Mouse (Mus musculus) MEL (cell line): ENCODE measurements around the gene Cenpf. TPM values are rescaled to one million over a fixed set of nuclear protein-coding genes. Genes with fewer than 3 reads are reported as not detected.

Experiments used
- DNase-seq: peaks from one replicate; pipeline ENCODE4 v3.0.0; 2011; ENCODE audit warnings: low read depth, low spot score
- H3K27ac ChIP-seq: 2 replicates; pipeline ENCODE4 v1.5.1; 2012; ENCODE audit warnings: low read depth, mild to moderate bottlenecking, control low read depth, low read length, moderate library complexity; ENCODE audit not compliant: control insufficient read depth
- H3K27me3 ChIP-seq, 2 experiments: fragments of 150-350 bp in 1 of 2; sonication (generic) in 1 of 2; 2 replicates each; pipeline ENCODE4 v1.6.1; 2012; ENCODE audit warnings: low read length in 2 of 2, mild to moderate bottlenecking in 2 of 2, improper control_type of control experiment in 1 of 2, moderate library complexity in 1 of 2; ENCODE audit not compliant: insufficient read depth in 2 of 2, control insufficient read depth in 1 of 2
- H3K36me3 ChIP-seq, 2 experiments: 2 replicates each; pipeline ENCODE4 v1.6.1; 2012 to 2014; ENCODE audit warnings: low read length in 2 of 2, improper control_type of control experiment in 1 of 2, inconsistent platforms in 1 of 2, mild to moderate bottlenecking in 1 of 2; ENCODE audit not compliant: insufficient read depth in 2 of 2, control insufficient read depth in 1 of 2
- H3K4me1 ChIP-seq, 2 experiments: fragments of 150-350 bp in 1 of 2; sonication (generic) in 1 of 2; 2 replicates each; pipeline ENCODE4 v1.6.1; 2012; ENCODE audit warnings: low read length in 2 of 2, improper control_type of control experiment in 1 of 2, mild to moderate bottlenecking in 1 of 2; ENCODE audit not compliant: insufficient read depth in 2 of 2, control insufficient read depth in 1 of 2
- H3K4me3 ChIP-seq, 2 experiments: fragments of 150-350 bp in 1 of 2; sonication (generic) in 1 of 2; 2 replicates each; pipeline ENCODE4 v1.5.1; 2012; ENCODE audit warnings: low read depth in 2 of 2, low read length in 2 of 2, mild to moderate bottlenecking in 2 of 2, moderate library complexity in 2 of 2, control low read depth in 1 of 2, improper control_type of control experiment in 1 of 2; ENCODE audit not compliant: control insufficient read depth in 1 of 2, insufficient read depth in 1 of 2
- H3K79me2 ChIP-seq: 2 replicates; pipeline ENCODE4 v1.6.1; 2012; ENCODE audit warnings: mild to moderate bottlenecking, low read length, moderate library complexity; ENCODE audit not compliant: control insufficient read depth, poor library complexity, insufficient read depth
- H3K9ac ChIP-seq: 2 replicates; pipeline ENCODE4 v1.6.1; 2012; ENCODE audit warnings: low read depth, mild to moderate bottlenecking, control low read depth, low read length, moderate library complexity; ENCODE audit not compliant: control insufficient read depth, poor library complexity, severe bottlenecking
- H3K9me3 ChIP-seq: fragments of 150-350 bp; sonication (generic); replicated peaks from 2 replicates; pipeline ENCODE4 v1.6.1; 2012; ENCODE audit warnings: mild to moderate bottlenecking, low read length, improper control_type of control experiment, moderate library complexity; ENCODE audit not compliant: insufficient read depth
- BHLHE40 ChIP-seq: IDR thresholded peaks from 2 replicates; pipeline ENCODE4 v1.6.1; 2012; ENCODE audit warnings: low read depth, mild to moderate bottlenecking, inconsistent platforms, low read length, improper control_type of control experiment, borderline replicate concordance
- CTCF ChIP-seq, 3 experiments: IDR thresholded peaks in 2 of 3; conservative IDR thresholded peaks in 1 of 3; 2 replicates each; pipeline ENCODE4 v1.5.1; 2011 to 2012; ENCODE audit warnings: low read length in 3 of 3, low read depth in 2 of 3, mild to moderate bottlenecking in 2 of 3, improper control_type of control experiment in 1 of 3, inconsistent platforms in 1 of 3, mixed read lengths in 1 of 3, moderate library complexity in 1 of 3; ENCODE audit not compliant: control insufficient read depth in 1 of 3, insufficient read depth in 1 of 3, poor library complexity in 1 of 3, severe bottlenecking in 1 of 3
- E2F4 ChIP-seq: IDR thresholded peaks from 2 replicates; pipeline ENCODE4 v1.6.1; 2011; ENCODE audit warnings: low read depth, low read length, improper control_type of control experiment, borderline replicate concordance
- ELF1 ChIP-seq: IDR thresholded peaks from 2 replicates; pipeline ENCODE4 v1.6.1; 2014; ENCODE audit warnings: low read depth, mild to moderate bottlenecking, inconsistent platforms, low read length, improper control_type of control experiment, moderate library complexity
- ETS1 ChIP-seq: IDR thresholded peaks from 2 replicates; pipeline ENCODE4 v1.6.1; 2012; ENCODE audit warnings: low read depth, mild to moderate bottlenecking, inconsistent platforms, low read length, improper control_type of control experiment, moderate library complexity
- GATA1 ChIP-seq: IDR thresholded peaks from 2 replicates; pipeline ENCODE4 v1.6.1; 2011; ENCODE audit warnings: low read depth, low read length, improper control_type of control experiment
- MAFK ChIP-seq: IDR thresholded peaks from 2 replicates; pipeline ENCODE4 v1.6.1; 2011; ENCODE audit warnings: low read depth, mild to moderate bottlenecking, low read length, improper control_type of control experiment, borderline replicate concordance
- MEF2A ChIP-seq: IDR thresholded peaks from 2 replicates; pipeline ENCODE4 v1.6.1; 2014; ENCODE audit warnings: low read depth, mild to moderate bottlenecking, inconsistent platforms, low read length, improper control_type of control experiment; ENCODE audit not compliant: poor library complexity, insufficient replicate concordance, severe bottlenecking; ENCODE audit errors: extremely low read depth
- MXI1 ChIP-seq: IDR thresholded peaks from 2 replicates; pipeline ENCODE4 v1.6.1; 2011; ENCODE audit warnings: mild to moderate bottlenecking, low read depth, low read length, improper control_type of control experiment
- MYB ChIP-seq: IDR thresholded peaks from 2 replicates; pipeline ENCODE4 v1.6.1; 2011; ENCODE audit warnings: mild to moderate bottlenecking, low read depth, low read length, improper control_type of control experiment
- MYC ChIP-seq: IDR thresholded peaks from 2 replicates; pipeline ENCODE4 v1.6.1; 2011; ENCODE audit warnings: low read depth, mild to moderate bottlenecking, low read length, improper control_type of control experiment, moderate library complexity
- NELFE ChIP-seq: IDR thresholded peaks from 2 replicates; pipeline ENCODE4 v1.6.1; 2011; ENCODE audit warnings: low read depth, low read length, improper control_type of control experiment
- NRF1 ChIP-seq: IDR thresholded peaks from 2 replicates; pipeline ENCODE4 v1.6.1; 2014; ENCODE audit warnings: low read depth, mild to moderate bottlenecking, inconsistent platforms, low read length, improper control_type of control experiment, moderate library complexity; ENCODE audit not compliant: poor library complexity, insufficient read depth, severe bottlenecking
- POLR2AphosphoS2 ChIP-seq: IDR thresholded peaks from 2 replicates; pipeline ENCODE4 v1.6.1; 2011; ENCODE audit warnings: low read length, improper control_type of control experiment
- POLR2AphosphoS5 ChIP-seq: IDR thresholded peaks from 2 replicates; pipeline ENCODE4 v1.6.1; 2012; ENCODE audit warnings: low read depth, borderline replicate concordance, mild to moderate bottlenecking, inconsistent platforms, low read length, moderate library complexity, mixed read lengths
- RAD21 ChIP-seq: IDR thresholded peaks from 2 replicates; pipeline ENCODE4 v1.6.1; 2011; ENCODE audit warnings: mild to moderate bottlenecking, low read depth, low read length, improper control_type of control experiment
- RCOR1 ChIP-seq: IDR thresholded peaks from 2 replicates; pipeline ENCODE4 v1.6.1; 2012; ENCODE audit warnings: low read depth, mild to moderate bottlenecking, inconsistent platforms, low read length, improper control_type of control experiment
- SIN3A ChIP-seq: IDR thresholded peaks from 2 replicates; pipeline ENCODE4 v1.6.1; 2012; ENCODE audit warnings: low read length, improper control_type of control experiment, inconsistent platforms
- TBP ChIP-seq: IDR thresholded peaks from 2 replicates; pipeline ENCODE4 v1.8.0; 2011; ENCODE audit warnings: low read depth, low read length, improper control_type of control experiment
- UBTF ChIP-seq: IDR thresholded peaks from 2 replicates; pipeline ENCODE4 v1.6.1; 2012; ENCODE audit warnings: low read depth, mild to moderate bottlenecking, inconsistent platforms, low read length, improper control_type of control experiment, moderate library complexity, borderline replicate concordance; ENCODE audit not compliant: insufficient read depth
- ZC3H11A ChIP-seq: IDR thresholded peaks from 2 replicates; pipeline ENCODE4 v1.6.1; 2012; ENCODE audit warnings: low read depth, mild to moderate bottlenecking, inconsistent platforms, low read length, improper control_type of control experiment
- ZMIZ1 ChIP-seq: IDR thresholded peaks from 2 replicates; pipeline ENCODE4 v1.6.1; 2012; ENCODE audit warnings: low read depth, mild to moderate bottlenecking, inconsistent platforms, low read length, improper control_type of control experiment, moderate library complexity
- ZNF384 ChIP-seq: IDR thresholded peaks from 2 replicates; pipeline ENCODE4 v1.6.1; 2012; ENCODE audit warnings: low read depth, mild to moderate bottlenecking, inconsistent platforms, low read length, improper control_type of control experiment
- polyA plus RNA-seq, 2 experiments: library from polyadenylated mRNA; stranded (reverse) in 1 of 2; unstranded in 1 of 2; fragments of >175 nt in 1 of 2; fragments of >200 nt in 1 of 2; gene quantifications; 2 replicates each; pipeline versions ENCODE4 v1.2.1 to v1.2.4; 2012; ENCODE audit warnings: low replicate concordance in 2 of 2, low read depth in 1 of 2; ENCODE audit not compliant: insufficient read length in 2 of 2, insufficient read depth in 1 of 2, missing spikeins in 1 of 2
- total RNA-seq: library from RNA; depleted of rRNA; stranded (reverse); fragments of 300-350 nt; gene quantifications from 2 replicates; pipeline ENCODE4 v1.2.3, GENCODE M21; 2012

Gene Cenpf
- total and polyA plus RNA-seq, 3 experiments, result 16.6 to 63.2 (median 34.5) TPM

DNA sequence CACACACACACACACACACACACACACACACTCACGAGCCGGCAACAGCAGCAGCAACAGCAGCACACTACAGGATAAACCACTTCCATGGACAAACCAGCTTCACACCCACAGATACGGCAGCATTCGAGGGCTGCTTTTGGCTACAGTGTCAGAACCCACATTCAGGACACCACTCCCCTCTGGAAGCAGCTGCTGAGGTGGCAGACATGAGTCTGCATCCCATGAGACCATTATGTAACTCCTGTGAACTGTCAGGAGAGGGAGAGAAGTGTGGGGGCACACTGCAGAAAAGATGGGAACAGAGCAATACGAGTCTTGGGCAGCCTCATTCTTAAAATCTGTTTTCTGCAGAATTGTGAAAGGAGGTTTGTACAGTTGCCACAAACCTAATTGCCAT, 54.1 kb downstream of the Cenpf start:
- H3K36me3 ChIP-seq, result no peaks in the 10 kb centered on the region
- H3K27ac ChIP-seq, result no peak overlapping the region
- no peak overlapping the region for H3K9ac ChIP-seq
- H3K4me3 ChIP-seq, result no peak overlapping the region
- no peaks in the 10 kb centered on the region for H3K4me1 ChIP-seq
- TF ChIP-seq RAD21, result no peak
- DNase-seq, result no peak
- no peaks in the 10 kb centered on the region; a peak in 2 of 4 replicates for H3K27me3 ChIP-seq
- H3K9me3 ChIP-seq, result no peaks in the 10 kb centered on the region
- no peaks in the 10 kb centered on the region for H3K79me2 ChIP-seq

DNA sequence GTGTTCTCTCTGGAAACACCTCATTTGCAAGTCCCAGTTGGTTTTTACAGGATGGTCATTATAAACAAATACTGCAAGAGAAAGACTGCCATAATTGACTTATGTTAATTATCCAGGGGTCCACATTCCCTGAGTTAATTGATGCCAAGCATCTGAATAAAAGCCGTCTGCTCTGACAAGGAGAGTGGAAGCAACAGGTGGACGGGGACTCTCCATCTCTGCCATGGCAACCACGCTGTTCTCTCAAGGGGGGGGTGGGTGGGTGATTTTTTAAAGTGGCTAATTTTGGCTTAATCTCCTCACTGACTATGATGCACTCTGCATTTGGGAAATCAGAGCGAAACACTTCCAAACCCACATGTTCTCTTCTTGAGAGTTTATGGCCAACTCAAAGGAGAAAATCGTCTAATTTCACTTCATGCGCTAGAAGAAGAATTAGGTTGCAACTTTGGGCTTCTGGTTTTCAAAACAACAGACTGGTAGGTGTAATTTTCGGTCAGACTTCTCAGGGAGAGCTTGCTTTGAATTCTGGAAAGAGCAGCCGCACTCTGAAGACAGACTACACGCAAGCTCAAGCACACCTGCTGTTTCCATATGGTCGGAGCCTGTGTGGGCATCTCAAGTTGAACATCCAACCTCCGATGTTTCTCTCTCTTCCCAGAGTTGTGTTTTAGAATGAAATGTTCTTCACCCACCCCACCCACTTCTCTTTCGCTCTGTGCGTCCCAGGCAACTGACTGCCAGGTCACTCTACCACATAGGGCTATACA, 55.8 kb downstream of the Cenpf start:
- Histone ChIP-seq H3K27ac (no peak overlapping the region), H3K4me1 (no peaks in the 10 kb centered on the region), H3K27me3 (no peaks in the 10 kb centered on the region; a peak in 2 of 4 replicates), H3K4me3 (no peak overlapping the region), H3K36me3 (no peaks in the 10 kb centered on the region), H3K9ac (no peak overlapping the region), H3K79me2 (no peaks in the 10 kb centered on the region), H3K9me3 (no peaks in the 10 kb centered on the region)
- DNase-seq, result no peak
- TF ChIP-seq ELF1 (no peak), MYB (no peak), E2F4 (no peak), RCOR1 (no peak), ZMIZ1 (no peak), NELFE (no peak), MEF2A (no peak), MYC (no peak), POLR2AphosphoS2 (no peak), POLR2AphosphoS5 (no peak), GATA1 (no peak), ETS1 (no peak)

- H3K9me3 ChIP-seq, result no peaks in the 10 kb centered on the region
- no peak overlapping the region for H3K4me3 ChIP-seq
- no peaks in the 10 kb centered on the region for H3K79me2 ChIP-seq
- TF ChIP-seq ZC3H11A (no peak), BHLHE40 (no peak), GATA1 (no peak), UBTF (no peak), TBP (no peak), POLR2AphosphoS5 (no peak), NRF1 (no peak), MAFK (no peak), CTCF (IDR thresholded peaks at IDR 0.05 in 2 of 3, conservative IDR thresholded peaks at IDR 0.05 in 1 of 3; ENCODE audit: control insufficient read depth in 1 of 3, insufficient read depth in 1 of 3, low read depth in 2 of 3, low read length in 3 of 3, poor library complexity in 1 of 3, severe bottlenecking in 1 of 3) (no peak), RAD21 (no peak), ZNF384 (no peak), POLR2AphosphoS2 (no peak), MXI1 (no peak), SIN3A (no peak), ZMIZ1 (no peak)
- no peak overlapping the region for H3K9ac ChIP-seq
- H3K36me3 ChIP-seq, result no peaks in the 10 kb centered on the region
- no peak for DNase-seq
- no peak overlapping the region for H3K27ac ChIP-seq
- no peaks in the 10 kb centered on the region for H3K4me1 ChIP-seq
- no peaks in the 10 kb centered on the region; a peak in 2 of 4 replicates for H3K27me3 ChIP-seq
Observed at GRCm38 (mm10) chr1:189630026-189630425, 57.9 kb downstream of the Cenpf start.
